Mouse (Mus musculus): ENCODE results near the gene Me3.

Me3 gene

GRCm38 (mm10) chr7:89891856-89892255 lies 259.7 kb downstream of the Me3 start:
- DNase-seq (ENCODE audit: low read depth, low spot score), result no peak

GRCm38 (mm10) chr7:89903007-89903406 lies 270.8 kb downstream of the Me3 start:
- no peak for DNase-seq (ENCODE audit: low read depth, low spot score)

GRCm38 (mm10) chr7:89903442-89904343 lies 271.5 kb downstream of the Me3 start, which contains the start of gene Ccdc81:
Gene Ccdc81 (minus strand): TSS chr7:89903629.
- no peak for DNase-seq (ENCODE audit: low read depth, low spot score)

Data from brain, adult 2 months (tissue).